Mouse (Mus musculus): ENCODE data around the gene Ano4. TPM values are rescaled to one million over a fixed set of nuclear protein-coding genes. Genes with fewer than 3 reads are reported as not detected.

Ano4 gene
- total RNA-seq, 2 experiments from 2014 or later = 18.7 to 23.1 TPM

DNA sequence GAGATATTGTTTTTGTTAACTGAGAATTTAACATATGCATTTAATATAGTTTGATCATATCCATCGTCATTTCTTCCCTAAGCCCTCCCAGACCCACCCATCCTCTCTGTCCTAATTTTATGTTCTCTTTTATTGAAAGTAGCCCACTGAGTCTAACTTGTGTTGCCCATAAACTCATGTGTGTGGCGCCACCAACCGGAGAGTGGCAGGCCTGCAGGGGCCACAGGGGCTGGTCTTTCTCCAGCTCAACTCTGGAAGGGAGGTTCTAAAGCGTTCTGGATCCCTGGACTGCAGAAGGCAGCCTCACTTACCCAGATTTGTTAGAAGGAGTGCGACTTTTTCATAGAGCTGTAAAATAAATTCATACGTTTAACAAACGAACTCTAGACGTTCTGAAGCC lies 361.1 kb downstream of the Ano4 start:
- intact Hi-C loops (cut with DNase I) = no loop called here
- peak; percentile 40 to 54 for DNase-seq (ENCODE audit: low spot score in 2 of 2)

DNA sequence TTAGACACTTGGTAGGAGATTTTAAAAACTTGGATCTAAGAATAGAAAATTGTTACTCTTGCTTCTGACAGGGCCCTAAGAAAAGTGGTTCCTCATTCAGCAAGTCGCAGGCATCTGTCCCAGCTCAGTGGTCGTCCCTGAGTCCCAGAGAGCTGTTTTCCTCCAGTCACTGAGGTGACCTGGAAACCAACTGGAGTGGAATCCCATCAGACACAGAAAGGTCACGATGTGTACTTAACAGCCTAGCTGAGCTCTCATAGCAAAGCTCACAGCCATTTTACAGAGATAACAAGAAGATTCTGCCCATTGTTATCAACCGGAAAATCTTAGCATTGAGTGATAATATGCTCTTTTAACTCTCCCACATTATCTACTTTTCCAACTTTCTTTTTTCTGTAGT lies 365.1 kb downstream of the Ano4 start:
- DNase-seq (ENCODE audit: low spot score in 2 of 2) = no peak
- intact Hi-C loops (cut with DNase I) = no loop called here

DNA sequence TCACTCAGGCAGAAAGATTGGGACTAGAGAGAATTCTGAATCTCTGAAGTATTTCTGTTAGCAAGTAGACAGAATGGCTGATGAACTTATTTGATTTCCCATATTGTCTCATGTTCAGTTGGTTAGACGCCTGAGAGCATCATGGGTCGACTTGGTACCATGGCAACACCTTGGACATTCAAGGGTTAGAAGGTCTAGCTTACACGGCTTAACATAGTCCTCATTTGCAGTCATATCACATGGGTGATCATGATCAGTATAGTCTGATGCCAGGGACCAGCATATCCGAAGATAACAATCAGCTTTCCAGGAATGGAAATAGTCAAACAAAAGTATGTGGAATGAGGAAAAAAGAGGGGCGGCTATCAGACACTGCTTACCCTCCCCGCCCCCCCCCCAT lies 365.6 kb downstream of the Ano4 start:
- intact Hi-C loops (cut with DNase I) = no loop called here
- no peak for DNase-seq (ENCODE audit: low spot score in 2 of 2)

DNA sequence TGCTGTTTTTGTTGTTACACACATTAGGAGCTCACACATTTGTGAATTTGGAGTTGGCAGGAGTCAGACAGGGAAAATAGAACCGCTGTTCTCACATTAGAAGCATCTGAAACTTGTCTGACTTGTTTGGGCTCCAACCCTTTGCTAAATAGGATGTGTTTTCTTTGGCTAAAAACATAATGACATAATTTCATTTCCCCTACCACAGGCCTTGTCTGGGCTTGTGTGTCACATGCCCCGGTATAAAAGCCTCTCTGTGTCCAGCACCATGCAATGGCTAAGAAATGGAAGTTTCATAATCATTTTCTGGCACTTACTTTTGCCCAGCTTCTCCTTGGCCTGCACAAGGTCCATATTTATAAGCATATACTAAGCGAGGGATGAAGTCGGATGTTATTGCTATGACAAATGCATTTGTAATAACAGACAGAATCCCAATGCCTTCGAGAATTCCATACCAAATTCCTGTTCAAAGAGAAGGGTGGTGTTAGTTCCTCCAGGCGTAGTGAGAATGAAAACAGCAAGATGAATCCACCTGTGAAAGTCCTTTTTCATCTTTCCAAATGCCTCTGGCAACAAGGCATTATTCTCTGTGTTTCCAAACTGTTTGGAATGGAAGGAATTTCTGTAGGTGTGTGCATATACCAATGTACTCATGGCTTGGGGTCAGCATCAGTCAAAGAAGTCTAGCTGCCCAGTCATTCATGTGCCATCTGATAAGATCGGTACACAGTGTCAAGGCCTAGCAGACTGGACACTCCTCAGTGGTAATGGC lies 373.4 kb downstream of the Ano4 start:
- no peak for DNase-seq (ENCODE audit: low spot score in 2 of 2)
- intact Hi-C loops (cut with DNase I) = no loop called here

DNA sequence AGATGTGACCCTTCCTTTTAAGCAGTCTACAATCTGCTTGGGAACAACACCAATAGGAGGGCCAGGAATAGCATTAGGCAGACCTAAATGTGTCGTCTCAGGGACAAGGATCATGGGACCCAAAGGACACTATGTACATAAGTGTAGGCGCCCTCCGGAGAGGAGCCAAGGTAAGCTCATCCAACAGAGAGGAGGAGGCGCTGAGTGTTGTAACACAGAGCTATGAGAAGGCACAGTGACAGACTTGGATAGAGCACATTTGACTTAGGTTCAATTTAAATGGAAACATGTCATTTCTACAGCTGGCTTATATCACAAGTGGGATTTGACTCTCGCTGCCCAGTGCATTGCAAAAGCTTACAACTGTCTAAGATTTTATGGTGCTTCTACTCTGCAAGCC lies 376.0 kb downstream of the Ano4 start:
- intact Hi-C loops (cut with DNase I) = no loop called here
- DNase-seq (ENCODE audit: low spot score in 2 of 2) = no peak

DNA sequence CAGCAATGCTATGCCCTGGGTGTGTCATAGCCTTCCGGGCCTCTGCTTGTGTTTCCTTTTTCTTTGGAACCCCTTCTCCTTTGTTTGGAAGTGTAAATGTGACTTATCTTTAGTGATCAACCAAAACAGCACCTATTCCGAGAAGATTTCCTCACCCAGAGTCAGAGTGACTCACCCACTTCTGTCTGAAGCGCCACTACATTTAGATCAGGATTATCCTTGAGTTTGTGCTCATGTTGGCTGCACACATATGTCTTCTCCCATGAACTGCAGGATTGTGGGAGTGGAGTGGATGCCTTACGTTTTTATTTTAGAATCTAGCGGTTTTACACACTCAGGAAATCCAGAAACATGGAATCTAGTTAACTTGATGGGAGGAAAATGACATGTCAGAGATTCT lies 383.8 kb downstream of the Ano4 start:
- DNase-seq (ENCODE audit: low spot score in 2 of 2) = peak in 1 of 2 experiments; percentile 35
- intact Hi-C loops (cut with DNase I) = no loop called here

DNA sequence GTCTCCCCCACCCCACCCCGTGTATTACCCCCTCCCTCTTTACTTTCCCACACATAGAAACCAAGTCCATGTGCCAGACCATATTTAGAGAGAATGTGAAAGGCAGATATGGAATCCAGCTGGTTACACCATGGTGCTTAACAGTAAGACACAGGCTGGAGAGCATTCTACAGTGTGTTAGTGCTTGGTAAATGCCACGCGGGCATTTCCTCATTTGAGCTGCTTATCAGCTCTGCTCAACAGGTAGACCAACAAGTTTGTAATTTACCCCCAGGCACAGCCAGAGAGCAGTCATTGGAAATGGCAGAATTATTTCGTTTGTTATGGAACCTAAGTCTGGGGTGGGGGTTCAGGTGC lies 394.3 kb downstream of the Ano4 start:
- DNase-seq (ENCODE audit: low spot score in 2 of 2) = no peak
- intact Hi-C loops (cut with DNase I) = no loop called here

DNA sequence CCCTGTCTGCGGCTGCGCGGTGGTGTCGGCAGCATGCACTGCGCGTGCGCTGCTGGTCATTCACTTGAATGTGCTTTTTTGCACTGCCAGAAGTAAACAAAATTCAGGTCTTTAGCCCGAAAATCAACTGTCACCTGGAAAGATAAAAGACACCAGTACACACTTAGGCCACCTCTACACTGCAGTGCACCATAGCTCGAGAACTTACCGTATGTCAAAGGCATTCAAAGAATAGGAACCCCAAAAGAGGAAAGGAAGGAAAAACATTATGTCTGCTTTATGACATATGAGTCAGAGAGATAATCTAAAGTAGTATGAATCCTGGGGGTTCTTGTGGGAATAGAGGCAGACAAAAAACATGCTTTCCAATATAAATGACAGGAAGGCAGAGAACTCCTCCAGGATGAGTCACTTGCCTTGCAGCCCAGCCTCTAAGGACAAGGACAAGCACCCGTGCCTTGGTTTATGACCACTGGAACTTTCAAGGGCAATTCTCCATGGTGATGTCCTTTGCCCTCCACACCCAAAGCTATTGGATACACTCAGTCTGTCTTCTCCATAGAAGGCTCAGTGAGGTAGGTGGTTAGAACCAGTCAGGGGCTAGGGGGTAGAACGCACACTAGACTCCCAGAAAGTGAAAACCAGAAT lies 394.8 kb downstream of the Ano4 start:
- intact Hi-C loops (cut with DNase I) = no loop called here
- DNase-seq (ENCODE audit: low spot score in 2 of 2) = no peak

Other genes with a start within 250 kb of the Ano4 start
- gene Gas2l3, start 99.2 kb upstream of the Ano4 start, total RNA-seq (2021) = 1 to 10 TPM; 1.8 to 2.6 TPM
- under 1 TPM in 1 of 2 experiments, not detected in 1; 0.35 TPM for gene Nr1h4, start 188.8 kb upstream of the Ano4 start, total RNA-seq (2021)

All from left cerebral cortex, postnatal 14 days (tissue).